Mouse (Mus musculus) intestine, embryonic 15.5 days (tissue): ENCODE measurements at regions not wholly inside any gene's neighbourhood (a gene's known extent, or its start where the extent isn't known, plus 50 kb on each side); places are given as distances from the start of the nearest gene placed in this dataset.

ENCODE experiments used
- ATAC-seq: fragments of 200-750 bp; cut with Nextera tagmentation; 2 replicates; pipeline ENCODE4 v1.8.0; 2017; ENCODE audit warnings: moderate TSS enrichment, moderate library complexity
- H3K27ac ChIP-seq: fragments of 300-500 bp; sonication (generic); 2 replicates; pipeline ENCODE4 v1.5.1; 2015; ENCODE audit warnings: mild to moderate bottlenecking, inconsistent platforms
- H3K27me3 ChIP-seq: fragments of 300-500 bp; sonication (generic); replicated peaks from 2 replicates; pipeline ENCODE4 v1.6.1; 2015; ENCODE audit warnings: inconsistent platforms
- H3K36me3 ChIP-seq: fragments of 300-500 bp; sonication (generic); 2 replicates; pipeline ENCODE4 v1.6.1; 2015; ENCODE audit warnings: inconsistent platforms
- H3K4me1 ChIP-seq: fragments of 300-500 bp; sonication (generic); replicated peaks from 2 replicates; pipeline ENCODE4 v1.6.1; 2015; ENCODE audit warnings: inconsistent platforms
- H3K4me2 ChIP-seq: fragments of 300-500 bp; sonication (generic); replicated peaks from 2 replicates; pipeline ENCODE4 v1.6.1; 2015; ENCODE audit warnings: mild to moderate bottlenecking, inconsistent platforms
- H3K4me3 ChIP-seq: fragments of 300-500 bp; sonication (generic); replicated peaks from 2 replicates; pipeline ENCODE4 v1.5.1; 2015; ENCODE audit warnings: inconsistent platforms
- H3K9ac ChIP-seq: fragments of 300-500 bp; sonication (generic); 2 replicates; pipeline ENCODE4 v1.6.1; 2015; ENCODE audit warnings: inconsistent platforms
- H3K9me3 ChIP-seq: fragments of 300-500 bp; sonication (generic); 2 replicates; pipeline ENCODE4 v1.6.1; 2016; ENCODE audit warnings: inconsistent platforms
- WGBS: fragments of 180-500 bp; shearing (Covaris S2); methylation state at CpG from one replicate; pipeline ENCODE4 v1.1.7; 2015; 5-methylcytosine and 5-hydroxymethylcytosine counted together

- no peaks in the 10 kb centered on the region for H3K27me3 ChIP-seq
- H3K4me1 ChIP-seq, result no peaks in the 10 kb centered on the region
- H3K9me3 ChIP-seq, result no peaks in the 10 kb centered on the region
- H3K9ac ChIP-seq, result no peak overlapping the region
- no peaks in the 10 kb centered on the region for H3K36me3 ChIP-seq
- no peak for ATAC-seq
- no peak overlapping the region for H3K4me2 ChIP-seq
- 77% methylated on average over 3 of the region's 3 CpGs for WGBS
- no peak overlapping the region for H3K27ac ChIP-seq
- no peak overlapping the region for H3K4me3 ChIP-seq
Observed at GRCm38 (mm10) chr16:46557281-46557680, 59.0 kb upstream of the Nectin3 start.

- no peaks in the 10 kb centered on the region for H3K9me3 ChIP-seq
- no peak overlapping the region for H3K4me2 ChIP-seq
- no peaks in the 10 kb centered on the region for H3K4me1 ChIP-seq
- no peak overlapping the region for H3K9ac ChIP-seq
- H3K4me3 ChIP-seq, result no peak overlapping the region
- H3K36me3 ChIP-seq, result no peaks in the 10 kb centered on the region
- H3K27me3 ChIP-seq, result no peaks in the 10 kb centered on the region
- H3K27ac ChIP-seq, result no peak overlapping the region
- 78% methylated on average over 1 of the region's 1 CpGs for WGBS
- ATAC-seq, result no peak
Observed at GRCm38 (mm10) chr16:46548207-46548606, 49.9 kb upstream of the Nectin3 start.
